9 mouse cellular contexts compared by ENCODE assay signal in the genomic region with DNA sequence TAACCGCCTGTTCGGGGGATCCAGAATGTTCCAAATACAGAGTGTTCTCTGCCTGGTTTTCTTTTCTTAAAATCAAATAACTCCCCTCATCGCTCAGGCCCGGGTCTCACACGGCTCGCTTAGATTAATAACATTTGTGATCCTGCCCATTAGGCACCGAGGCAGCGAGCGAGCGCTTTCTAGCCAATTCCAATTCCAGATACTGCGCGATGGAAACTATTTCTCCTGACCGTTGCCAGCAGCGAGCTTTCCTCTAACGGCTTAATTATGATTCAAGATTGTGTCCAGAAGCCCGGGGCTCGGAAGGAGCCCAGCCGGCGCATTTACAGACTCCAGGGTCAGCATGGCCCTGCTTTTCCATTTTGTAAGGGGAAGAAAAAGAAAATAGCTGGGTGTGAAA.
DNase-seq lines count a peak whose midpoint lies in the region; ATAC-seq and TF ChIP-seq lines count a peak whose summit lies in the region.
"Had no signal": no experiment of that assay in that cellular context is flagged by ENCODE, and none has a peak within 500 bp of the region (broad histone marks: within the 10 kb centered on the region; RNA-seq: fewer than 3 reads in every experiment).

No protein-coding gene starts in this region.

- no peak overlapping the region for H3K4me3 ChIP-seq in hindbrain, embryonic 14.5 days (replicated peaks; ENCODE audit: low read length)
- no peak overlapping the region for H3K4me3 ChIP-seq in hindbrain, embryonic 10.5 days
- H3K4me3 ChIP-seq in gastrocnemius, adult 2 months: peak overlapping the region; percentile 28
- no peak overlapping the region for H3K4me3 ChIP-seq in limb, embryonic 12.5 days (replicated peaks)

- H3K4me2 ChIP-seq in hindbrain, embryonic 14.5 days (replicated peaks): no peak overlapping the region
- H3K4me2 ChIP-seq in limb, embryonic 12.5 days: peak overlapping the region; percentile 15
- H3K4me2 ChIP-seq: liver, embryonic 11.5 days had no signal

- WGBS in hindbrain, embryonic 14.5 days: 47% methylated on average over 19 of the region's 19 CpGs
- WGBS in hindbrain, embryonic 10.5 days: 86% methylated on average over 19 of the region's 19 CpGs
- 32% methylated on average over 19 of the region's 19 CpGs for WGBS in limb, embryonic 12.5 days

- intact Hi-C loops in gastrocnemius, adult 2 months (cut with DNase I): no loop called here

- no peaks in the 10 kb centered on the region for H3K27me3 ChIP-seq in hindbrain, embryonic 14.5 days (ENCODE audit: control insufficient read depth, insufficient read depth, low read length)
- no peaks in the 10 kb centered on the region for H3K27me3 ChIP-seq in hindbrain, embryonic 10.5 days (ENCODE audit: insufficient read depth, poor library complexity, severe bottlenecking)
- peaks cover 17% of the 10 kb centered on the region for H3K27me3 ChIP-seq in limb, embryonic 12.5 days

- no peak overlapping the region for H3K9ac ChIP-seq in hindbrain, embryonic 14.5 days
- no peak overlapping the region for H3K9ac ChIP-seq in limb, embryonic 12.5 days (replicated peaks)

- H3K36me3 ChIP-seq in hindbrain, embryonic 14.5 days (replicated peaks; ENCODE audit: control insufficient read depth, insufficient read depth): no peaks in the 10 kb centered on the region
- no peaks in the 10 kb centered on the region for H3K36me3 ChIP-seq in hindbrain, embryonic 10.5 days
- no peaks in the 10 kb centered on the region for H3K36me3 ChIP-seq in limb, embryonic 12.5 days

- ATAC-seq in hindbrain, embryonic 14.5 days (ENCODE audit: low FRiP score): no peak
- ATAC-seq in limb, embryonic 12.5 days (ENCODE audit: insufficient number of reproducible peaks, insufficient read depth, low FRiP score, low TSS enrichment, low read depth): no peak

- TF ChIP-seq CTCF in gastrocnemius, adult 2 months (IDR thresholded peaks at IDR 0.05): no peak

- no peak for DNase-seq in hindbrain, embryonic 14.5 days (ENCODE audit: low spot score)
- no peak for DNase-seq in hindbrain, embryonic 10.5 days (ENCODE audit: low spot score)
- DNase-seq in brain, adult 2 months (ENCODE audit: low read depth, low spot score): peak; percentile 7
- peak; percentile 60 for DNase-seq in gastrocnemius, adult 2 months
- DNase-seq in spleen, postnatal 14 days (ENCODE audit: low spot score in 2 of 2): no peak
- DNase-seq in urinary bladder, adult 2 months (ENCODE audit: low spot score): no peak
- DNase-seq in cerebellum, postnatal 4 days (ENCODE audit: low spot score in 2 of 2): no peak

- no peaks in the 10 kb centered on the region; the same call in 1 of the 2 replicates for H3K4me1 ChIP-seq in hindbrain, embryonic 14.5 days (replicated peaks; ENCODE audit: control insufficient read depth, insufficient read depth, low read length)
- 0 out of 2 replicates have a peak, but pooled peaks cover 4% of the 10 kb centered on the region for H3K4me1 ChIP-seq in hindbrain, embryonic 10.5 days (replicated peaks)
- H3K4me1 ChIP-seq in limb, embryonic 12.5 days (replicated peaks): peaks cover 25% of the 10 kb centered on the region

- no peaks in the 10 kb centered on the region for H3K9me3 ChIP-seq in hindbrain, embryonic 14.5 days (ENCODE audit: control insufficient read depth, low read length)
- H3K9me3 ChIP-seq in hindbrain, embryonic 10.5 days: no peaks in the 10 kb centered on the region
- H3K9me3 ChIP-seq in limb, embryonic 12.5 days: peaks cover 10% of the 10 kb centered on the region

- peak overlapping the region; percentile 63 for H3K27ac ChIP-seq in hindbrain, embryonic 14.5 days
- no peak overlapping the region for H3K27ac ChIP-seq in hindbrain, embryonic 10.5 days
- H3K27ac ChIP-seq in gastrocnemius, adult 2 months: peak overlapping the region; percentile 63
- H3K27ac ChIP-seq in limb, embryonic 12.5 days: peak overlapping the region; percentile 47

Comparison
In these comparisons a context has a peak if more than half of its experiments do, and no peak if none do; other contexts are left out.
1. DNase-seq: peak in brain, adult 2 months (single experiment) and gastrocnemius, adult 2 months (single experiment); none in hindbrain, embryonic 14.5 days (single experiment), hindbrain, embryonic 10.5 days (single experiment), spleen, postnatal 14 days (0 of 2), urinary bladder, adult 2 months (single experiment) and cerebellum, postnatal 4 days (0 of 2).